ENCODE assay signal across 9 mouse cellular contexts in the genomic region with DNA sequence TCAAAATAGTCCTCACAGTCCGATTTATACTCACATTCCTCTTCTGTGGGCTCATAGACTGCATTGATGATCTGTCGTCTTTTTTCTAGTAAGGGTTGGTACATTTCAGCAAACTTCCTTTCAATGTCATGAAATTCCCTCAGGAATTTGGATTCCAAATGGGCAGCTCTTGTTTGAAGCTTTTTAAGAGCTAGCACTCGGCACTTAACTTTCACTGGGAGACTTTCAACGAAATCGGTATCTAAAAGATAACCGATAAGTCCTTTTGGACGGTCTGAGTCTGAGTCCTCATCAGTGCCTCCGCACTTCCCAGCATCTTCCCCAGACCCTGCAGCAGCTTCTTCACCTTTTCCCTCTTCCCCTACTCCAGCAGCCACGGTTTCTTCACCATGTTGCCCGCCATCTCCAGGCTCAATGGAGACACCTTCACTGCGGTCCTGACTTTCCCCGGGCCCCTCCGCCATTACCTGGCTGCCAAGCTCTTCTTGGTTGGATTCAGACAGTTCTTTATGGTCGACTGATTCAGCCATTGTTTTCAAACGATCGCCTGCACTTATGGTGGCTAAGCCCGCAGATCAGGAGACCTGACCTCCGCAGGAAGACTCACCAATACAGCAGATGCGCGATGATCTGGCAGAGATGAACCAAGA. TPM values are rescaled to one million over a fixed set of nuclear protein-coding genes. Genes with fewer than 3 reads are reported as not detected.
DNase-seq lines count a peak whose midpoint lies in the region; ATAC-seq and TF ChIP-seq lines count a peak whose summit lies in the region.
"Had no signal": no experiment of that assay in that cellular context is flagged by ENCODE, and none has a peak within 500 bp of the region (broad histone marks: within the 10 kb centered on the region; RNA-seq: fewer than 3 reads in every experiment).

No protein-coding gene starts in this region.

- 15% methylated on average over 20 of the region's 20 CpGs for WGBS in heart, embryonic 10.5 days
- 20% methylated on average over 20 of the region's 20 CpGs for WGBS in heart, adult 2 months
- 30% methylated on average over 20 of the region's 20 CpGs for WGBS in forebrain, embryonic 14.5 days
- 25% methylated on average over 20 of the region's 20 CpGs for WGBS in liver, postnatal 0 days (ENCODE audit: insufficient replicate concordance)

- no peaks in the 10 kb centered on the region for H3K79me2 ChIP-seq in heart, adult 2 months (replicated peaks; ENCODE audit: control insufficient read depth, insufficient read depth, low read length)
- no peaks in the 10 kb centered on the region for H3K79me2 ChIP-seq in CH12.LX (replicated peaks; ENCODE audit: control insufficient read depth, extremely low read depth, insufficient read depth, poor library complexity, severe bottlenecking)

- intact Hi-C loops in heart, adult 2 months (cut with DNase I) = no loop called here

- H3K4me2 ChIP-seq in CH12.LX (ENCODE audit: insufficient read depth, low read depth, poor library complexity, severe bottlenecking) = peak overlapping the region; percentile 50
- peak overlapping the region; percentile 45 for H3K4me2 ChIP-seq in forebrain, embryonic 14.5 days (ENCODE audit: low read length)
- peak overlapping the region; percentile 29 for H3K4me2 ChIP-seq in liver, postnatal 0 days (ENCODE audit: low read depth, low read length)

- no peaks in the 10 kb centered on the region for H3K4me1 ChIP-seq in heart, embryonic 10.5 days
- H3K4me1 ChIP-seq in heart, adult 2 months (ENCODE audit: control insufficient read depth, insufficient read depth, low read length) = no peaks in the 10 kb centered on the region
- no peaks in the 10 kb centered on the region; a peak in 1 of 4 replicates for H3K4me1 ChIP-seq in CH12.LX (ENCODE audit: control insufficient read depth in 1 of 2, insufficient read depth in 2 of 2)
- no peaks in the 10 kb centered on the region for H3K4me1 ChIP-seq in forebrain, embryonic 14.5 days (ENCODE audit: control insufficient read depth, insufficient read depth, low read length)
- no peaks in the 10 kb centered on the region for H3K4me1 ChIP-seq in liver, postnatal 0 days (ENCODE audit: insufficient read depth)

- no peak for TF ChIP-seq POLR2A in heart, adult 2 months (IDR thresholded peaks at IDR 0.05; ENCODE audit: insufficient read depth, low read depth, low read length)
- TF ChIP-seq POLR2A in CH12.LX (IDR thresholded peaks at IDR 0.05; ENCODE audit: low read depth, low read length) = no peak

- peak overlapping the region; percentile 59 for H3K4me3 ChIP-seq in heart, embryonic 10.5 days
- no peak overlapping the region for H3K4me3 ChIP-seq in heart, adult 2 months
- H3K4me3 ChIP-seq in CH12.LX (replicated peaks in 1 of 3; ENCODE audit: low read depth in 2 of 3, low read length in 2 of 3, poor library complexity in 1 of 3) = peak overlapping the region; percentile 20 to 68 (median 53)
- peak overlapping the region; percentile 43 for H3K4me3 ChIP-seq in forebrain, embryonic 14.5 days (ENCODE audit: low read depth, low read length)
- peak overlapping the region; percentile 15; the same call in 1 of the 2 replicates for H3K4me3 ChIP-seq in liver, postnatal 0 days (ENCODE audit: low read depth, low read length)
- H3K4me3 ChIP-seq: erythroblast, embryonic 14.5 days had no signal

- no peak for TF ChIP-seq CTCF in heart, adult 2 months (IDR thresholded peaks at IDR 0.05)
- TF ChIP-seq CTCF in CH12.LX (conservative IDR thresholded peaks at IDR 0.05 in 1 of 2, IDR thresholded peaks at IDR 0.05 in 1 of 2; ENCODE audit: low read depth in 2 of 2, low read length in 2 of 2) = no peak
- TF ChIP-seq CTCF in liver, postnatal 0 days (IDR thresholded peaks at IDR 0.05; ENCODE audit: low read depth) = no peak

- H3K27ac ChIP-seq in heart, embryonic 10.5 days = 0 out of 2 replicates have a peak overlapping the region, but pooled peaks have one; percentile 29
- no peak overlapping the region for H3K27ac ChIP-seq in heart, adult 2 months
- peak overlapping the region; percentile 46; the same call in 1 of the 2 replicates for H3K27ac ChIP-seq in CH12.LX (ENCODE audit: insufficient read depth, low read depth)
- H3K27ac ChIP-seq in forebrain, embryonic 14.5 days (ENCODE audit: low read depth, low read length) = peak overlapping the region; percentile 85
- H3K27ac ChIP-seq in liver, postnatal 0 days (ENCODE audit: low read depth) = no peak overlapping the region

- no peak overlapping the region for H3K9ac ChIP-seq in heart, adult 2 months (ENCODE audit: low read depth, low read length)
- H3K9ac ChIP-seq in CH12.LX (ENCODE audit: insufficient read depth, low read depth) = peak overlapping the region; percentile 51
- H3K9ac ChIP-seq in forebrain, embryonic 14.5 days (ENCODE audit: low read length) = peak overlapping the region; percentile 66
- no peak overlapping the region for H3K9ac ChIP-seq in liver, postnatal 0 days (replicated peaks)

- in situ Hi-C loops in CH12.LX (cut with MboI; ENCODE audit: low pct_ligation_motif_present, low pct_unique_long_range_greater_than_20kb, low sequenced_read_pairs) = no loop called here

- TF ChIP-seq RAD21 in CH12.LX (IDR thresholded peaks at IDR 0.05; ENCODE audit: low read depth, low read length) = no peak

- no peaks in the 10 kb centered on the region for H3K9me3 ChIP-seq in heart, embryonic 10.5 days
- H3K9me3 ChIP-seq in CH12.LX (replicated peaks; ENCODE audit: low read length) = no peaks in the 10 kb centered on the region
- no peaks in the 10 kb centered on the region for H3K9me3 ChIP-seq in forebrain, embryonic 14.5 days (replicated peaks; ENCODE audit: control insufficient read depth, low read length)
- H3K9me3 ChIP-seq in liver, postnatal 0 days (ENCODE audit: low read length) = no peaks in the 10 kb centered on the region

- H3K36me3 ChIP-seq in heart, embryonic 10.5 days = no peaks in the 10 kb centered on the region
- H3K36me3 ChIP-seq in heart, adult 2 months (ENCODE audit: control insufficient read depth, insufficient read depth, low read length) = no peaks in the 10 kb centered on the region
- H3K36me3 ChIP-seq in CH12.LX (replicated peaks in 1 of 2; ENCODE audit: control insufficient read depth in 1 of 2, insufficient read depth in 1 of 2, low read length in 1 of 2) = no peaks in the 10 kb centered on the region
- no peaks in the 10 kb centered on the region for H3K36me3 ChIP-seq in forebrain, embryonic 14.5 days (ENCODE audit: control insufficient read depth, insufficient read depth, low read length)
- H3K36me3 ChIP-seq in liver, postnatal 0 days (replicated peaks; ENCODE audit: insufficient read depth, low read length) = no peaks in the 10 kb centered on the region

- dilution Hi-C loops in CH12.LX (cut with MboI; ENCODE audit: extremely low pct_ligation_motif_present, extremely low pct_unique_long_range_greater_than_20kb, low sequenced_read_pairs) = no loop called here

- peak; percentile 42 for ATAC-seq in forebrain, embryonic 14.5 days
- ATAC-seq in liver, postnatal 0 days = no peak
- ATAC-seq in monocyte, adult 5-6 weeks (replicated peaks; ENCODE audit: insufficient number of reproducible peaks, low FRiP score, low TSS enrichment, poor library complexity, severe bottlenecking) = no peak

- TF ChIP-seq EP300 in heart, adult 2 months (IDR thresholded peaks at IDR 0.05; ENCODE audit: insufficient read depth, low read depth, low read length) = no peak
- TF ChIP-seq EP300 in CH12.LX (IDR thresholded peaks at IDR 0.05; ENCODE audit: low read length) = no peak
- no peak for TF ChIP-seq EP300 in liver, postnatal 0 days (IDR thresholded peaks at IDR 0.05; ENCODE audit: low read depth)

- DNase-seq in heart, embryonic 10.5 days (ENCODE audit: low spot score) = no peak
- no peak for DNase-seq in heart, adult 2 months
- DNase-seq in CH12.LX (ENCODE audit: extremely low read depth) = no peak
- no peak for DNase-seq in forebrain, embryonic 14.5 days (ENCODE audit: low spot score)
- no peak for DNase-seq in liver, postnatal 0 days
- DNase-seq in adrenal gland, postnatal 36 days = no peak
- no peak for DNase-seq in spleen, adult 18-20 months

- H3K27me3 ChIP-seq in heart, embryonic 10.5 days (ENCODE audit: insufficient read depth, poor library complexity, severe bottlenecking) = peaks cover 22% of the 10 kb centered on the region
- H3K27me3 ChIP-seq in heart, adult 2 months (ENCODE audit: control insufficient read depth, insufficient read depth, low read length) = 0 out of 2 replicates have a peak, but pooled peaks cover 2% of the 10 kb centered on the region
- no peaks in the 10 kb centered on the region for H3K27me3 ChIP-seq in CH12.LX (replicated peaks)
- 0 out of 2 replicates have a peak, but pooled peaks cover 3% of the 10 kb centered on the region for H3K27me3 ChIP-seq in forebrain, embryonic 14.5 days (replicated peaks; ENCODE audit: control insufficient read depth, insufficient read depth, low read length)
- peaks cover 20% of the 10 kb centered on the region for H3K27me3 ChIP-seq in liver, postnatal 0 days (ENCODE audit: insufficient read depth, low read length)

TF ChIP-seq in CH12.LX, 34 proteins besides CTCF, POLR2A, EP300 and RAD21:
- TF ChIP-seq SIN3A (IDR thresholded peaks at IDR 0.05; ENCODE audit: low read length) (no peak), E2F4 (IDR thresholded peaks at IDR 0.05; ENCODE audit: insufficient replicate concordance, low read depth, low read length) (no peak), ELF1 (IDR thresholded peaks at IDR 0.05; ENCODE audit: low read depth, low read length) (no peak)
TF ChIP-seq in CH12.LX: peak in this region for 0.

RNA-seq across cellular contexts. Expression of a gene that starts 0.5 kb away (rescaled TPM):
- 1.6 and 3.0 TPM in 2 replicates for polyA plus RNA-seq in heart, embryonic 10.5 days (2016; fragmentation: Nextera tagmentation; extraction: Ambion mirVana)
- not detected for total RNA-seq in heart, adult 2 months (2021)
- not detected in 2 replicates for polyA plus RNA-seq in heart, adult 2 months (2012; rRNA removed)
- 1.2 and 1.3 TPM in 2 replicates for total RNA-seq in CH12.LX (2012; rRNA removed)
- 3.9 and 5.6 TPM in 2 replicates for total RNA-seq in CH12.LX (2014; rRNA removed)
- 3.9 and 4.3 TPM in 2 replicates for polyA plus RNA-seq in CH12.LX (2012; ENCODE audit: insufficient read length, low read depth)
- polyA plus RNA-seq in forebrain, embryonic 14.5 days (2014; fragmentation: Nextera tagmentation; extraction: Ambion mirVana) = 35.5 and 45.5 TPM in 2 replicates
- not detected in 2 replicates for polyA plus RNA-seq in liver, postnatal 0 days (2015; fragmentation: Nextera tagmentation; extraction: Ambion mirVana)
- total RNA-seq in adrenal gland, postnatal 36 days (2021) = 1 to 10 TPM in 1 of 2 experiments, under 1 TPM in 1; 0.92 to 1.5 TPM
- 1.1 to 1.5 TPM in 2 of 3 replicates, not detected in the other for total RNA-seq in monocyte, adult 5-6 weeks (2017)
- polyA plus RNA-seq: erythroblast, embryonic 14.5 days had no signal

Comparison
In these comparisons a context has a peak if more than half of its experiments do, and no peak if none do; other contexts are left out.
1. H3K27ac ChIP-seq: peak in heart, embryonic 10.5 days (single experiment), CH12.LX (single experiment) and forebrain, embryonic 14.5 days (single experiment); none in heart, adult 2 months (single experiment) and liver, postnatal 0 days (single experiment).
2. H3K9ac ChIP-seq: peak in CH12.LX (single experiment) and forebrain, embryonic 14.5 days (single experiment); none in heart, adult 2 months (single experiment) and liver, postnatal 0 days (single experiment).
3. Peak in every context shown above with its lines, with median percentiles within 50 percentile points of each other: H3K4me2 ChIP-seq.